Mouse (Mus musculus) kidney, adult 2 months (tissue): ENCODE results near the gene Wdtc1.

Experiments used
- CTCF ChIP-seq: fragments of 200-500 bp; conservative IDR thresholded peaks from 2 replicates; pipeline ENCODE4 v1.5.1; 2011; ENCODE audit warnings: low read depth, mild to moderate bottlenecking, control low read depth, low read length, moderate library complexity, mixed read lengths; ENCODE audit not compliant: insufficient read depth, insufficient read length
- POLR2A ChIP-seq: fragments of 200-500 bp; IDR thresholded peaks from one replicate; pipeline ENCODE4 v1.6.1; 2011; ENCODE audit warnings: low read depth, low read length, control low read depth

GRCm38 (mm10) chr4:133251214-133251613 lies 102.1 kb downstream of the Wdtc1 start:
- TF ChIP-seq CTCF (no peak), POLR2A (no peak)
